Mouse (Mus musculus): ENCODE results near the gene Rspo1. TPM values are rescaled to one million over a fixed set of nuclear protein-coding genes. Genes with fewer than 3 reads are reported as not detected.

Gene Rspo1
- total RNA-seq, 2 experiments from 2014 or later: 5.9 to 9.5 TPM

DNA sequence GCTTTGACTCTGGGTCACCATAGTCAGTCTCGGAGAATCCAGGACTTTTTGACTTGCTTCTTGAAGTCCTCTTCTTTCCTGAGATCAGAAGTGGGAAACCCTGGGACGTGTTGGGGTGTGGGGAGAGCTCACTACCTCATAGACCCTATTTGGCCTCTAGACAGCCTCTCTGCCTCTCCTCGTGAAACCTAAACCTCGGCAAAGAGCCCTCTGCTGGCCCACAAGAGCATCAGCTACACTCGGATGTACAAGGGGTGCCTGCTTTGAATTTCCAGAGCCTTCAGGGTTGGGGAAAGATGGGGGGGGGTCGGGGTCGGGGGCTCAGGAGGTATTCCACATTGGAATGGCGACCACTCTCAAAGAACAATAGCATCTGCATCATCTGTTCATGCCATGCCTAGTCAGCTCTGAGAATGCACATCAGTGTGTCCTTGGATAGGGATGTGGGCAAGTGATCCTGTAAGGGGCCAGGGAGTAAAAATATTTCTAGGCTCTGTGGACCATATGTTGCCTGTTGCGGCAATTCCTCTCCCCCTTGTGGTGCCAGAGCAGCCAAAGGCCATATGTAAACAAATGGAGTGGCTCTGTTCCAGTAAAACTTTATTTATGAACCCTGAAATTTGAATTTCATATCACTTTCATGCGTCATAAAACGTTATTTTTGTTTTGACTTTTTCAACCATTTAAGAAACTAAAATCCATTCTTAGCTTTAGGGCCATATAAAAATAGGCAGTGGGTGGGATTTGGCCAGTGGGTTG, 34.7 kb downstream of the Rspo1 start:
- peak; percentile 66 for ATAC-seq (ENCODE audit: poor library complexity, severe bottlenecking)

DNA sequence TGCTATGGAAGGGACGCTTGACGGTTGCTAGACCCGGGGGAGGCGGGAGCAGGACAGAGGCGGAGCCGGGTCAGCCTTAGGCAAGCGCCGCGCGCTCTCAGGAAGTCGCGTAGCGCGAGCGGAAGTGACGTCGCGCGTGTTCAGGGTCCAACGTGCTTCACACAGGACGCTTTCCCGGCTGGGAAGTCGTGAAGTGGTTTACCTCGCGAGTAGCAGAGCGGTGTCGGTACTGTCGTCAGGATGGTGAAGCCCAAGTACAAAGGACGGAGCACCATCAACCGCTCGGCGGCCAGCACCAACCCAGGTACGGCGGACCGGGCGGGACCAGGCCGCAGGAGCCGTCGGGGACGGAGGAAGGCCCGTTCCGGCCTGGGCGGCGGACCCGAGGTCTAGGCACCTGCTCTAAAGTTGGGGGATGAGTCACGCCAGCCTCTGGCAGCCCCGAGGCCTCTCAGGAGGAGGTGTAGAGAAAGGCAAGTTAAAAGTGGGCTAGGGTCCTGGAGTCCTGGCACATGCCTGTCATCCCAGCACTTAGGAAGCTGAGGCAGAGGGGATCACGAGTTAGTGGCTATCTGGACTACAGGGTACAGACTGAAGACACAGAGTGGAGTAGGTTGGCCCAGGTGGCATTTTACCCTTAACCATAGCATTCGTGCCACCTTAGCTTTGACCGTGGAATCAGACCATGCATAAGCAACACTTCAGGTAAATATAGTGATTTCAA, 43.8 kb downstream of the Rspo1 start:
- ATAC-seq (ENCODE audit: poor library complexity, severe bottlenecking): peak; percentile 100

DNA sequence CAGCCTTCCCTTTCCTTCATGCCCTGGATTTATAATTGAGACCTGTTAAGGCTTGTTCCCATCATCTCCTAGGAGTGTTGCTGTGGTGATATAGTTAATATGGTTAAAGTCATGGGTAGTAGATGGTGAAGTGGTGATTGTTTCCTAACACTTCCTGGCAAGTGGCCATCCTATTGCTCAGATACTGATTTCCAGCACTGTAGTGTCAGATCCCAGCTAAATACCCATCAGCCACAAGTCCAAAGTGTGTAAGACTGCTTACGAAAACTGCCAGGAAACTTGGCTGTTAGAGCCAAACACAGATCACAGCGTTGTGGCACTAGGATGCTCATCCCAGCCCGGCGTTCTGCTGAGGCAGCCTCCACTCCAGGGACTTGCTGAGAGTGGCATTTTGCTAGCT, 48.1 kb downstream of the Rspo1 start:
- no peak for ATAC-seq (ENCODE audit: poor library complexity, severe bottlenecking)

DNA sequence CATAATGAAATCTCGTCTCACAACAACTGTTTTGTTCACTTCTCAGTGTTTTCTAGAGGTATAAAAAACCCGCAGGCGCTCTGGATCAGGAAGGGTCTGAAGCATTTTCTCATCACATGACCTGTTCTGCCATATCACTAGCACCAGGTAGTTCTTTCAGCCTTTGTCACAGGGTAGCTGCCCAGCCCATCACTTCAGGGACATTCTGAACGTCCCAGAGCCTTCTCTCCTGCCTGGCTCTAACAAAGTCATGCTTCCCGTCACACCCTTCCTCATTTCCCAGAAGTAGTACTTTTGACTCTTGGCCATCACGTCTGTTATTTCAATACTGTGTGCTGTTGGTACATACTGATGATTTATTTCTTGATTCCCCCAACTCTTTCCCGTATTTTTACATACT, 58.2 kb downstream of the Rspo1 start:
- ATAC-seq (ENCODE audit: poor library complexity, severe bottlenecking): no peak

DNA sequence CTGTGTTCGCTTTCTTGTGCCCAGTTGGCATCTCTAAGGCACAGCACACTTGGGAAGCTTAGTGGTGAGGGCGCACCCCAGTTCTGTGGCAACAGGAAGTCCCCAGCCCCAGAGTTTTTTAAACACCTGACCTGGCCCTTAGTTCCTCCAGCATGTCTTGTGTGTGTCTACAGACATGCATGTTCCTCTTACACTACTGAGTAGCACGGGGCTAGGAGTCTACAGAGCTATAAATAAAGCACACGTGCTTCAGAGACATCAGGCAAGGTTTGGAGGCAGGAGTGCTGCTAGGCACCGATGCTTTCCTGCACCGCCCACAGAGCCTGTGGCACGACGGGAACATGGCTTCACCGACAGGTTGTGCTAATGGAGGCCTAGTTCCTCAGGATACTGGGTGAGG, 69.2 kb downstream of the Rspo1 start:
- ATAC-seq (ENCODE audit: poor library complexity, severe bottlenecking): peak; percentile 92

DNA sequence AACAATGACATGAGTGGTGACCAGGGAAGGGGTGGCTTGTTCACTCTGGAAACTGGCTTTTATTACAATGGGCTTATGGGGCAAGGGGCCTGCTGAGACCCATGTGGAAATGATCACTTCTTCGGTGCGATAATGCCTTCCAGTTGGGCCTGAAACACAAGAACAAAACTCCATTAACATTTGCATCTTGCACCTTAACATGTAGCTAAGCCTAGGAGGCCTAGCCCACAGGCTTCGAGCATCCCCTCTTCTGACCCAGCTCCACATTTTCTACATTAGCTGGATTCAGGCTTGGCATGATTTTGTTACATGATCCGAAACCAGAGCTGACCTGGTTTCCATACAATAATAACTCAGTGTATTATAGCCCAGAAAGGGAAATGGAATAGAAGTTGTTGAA, 70.2 kb downstream of the Rspo1 start:
- no peak for ATAC-seq (ENCODE audit: poor library complexity, severe bottlenecking)

DNA sequence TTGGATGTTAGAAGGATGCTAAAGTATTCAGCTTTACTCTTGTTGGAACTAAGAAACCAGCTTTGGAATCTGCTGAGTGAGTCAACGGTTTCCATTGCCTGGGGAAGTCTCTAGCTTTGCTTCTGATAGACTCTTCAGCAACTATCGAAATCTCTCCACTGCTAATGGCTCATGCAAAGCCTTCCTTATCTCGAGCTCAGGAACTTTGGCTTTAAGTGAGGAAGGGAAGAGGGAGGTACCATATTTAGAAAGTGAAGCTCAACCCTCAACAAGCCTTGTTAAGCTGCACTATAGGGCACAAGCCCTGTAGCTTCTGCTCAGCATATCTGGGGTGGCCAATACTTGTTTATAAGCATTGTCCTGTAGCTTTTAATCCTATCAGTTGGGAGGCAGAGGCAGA, 71.0 kb downstream of the Rspo1 start:
- no peak for ATAC-seq (ENCODE audit: poor library complexity, severe bottlenecking)

DNA sequence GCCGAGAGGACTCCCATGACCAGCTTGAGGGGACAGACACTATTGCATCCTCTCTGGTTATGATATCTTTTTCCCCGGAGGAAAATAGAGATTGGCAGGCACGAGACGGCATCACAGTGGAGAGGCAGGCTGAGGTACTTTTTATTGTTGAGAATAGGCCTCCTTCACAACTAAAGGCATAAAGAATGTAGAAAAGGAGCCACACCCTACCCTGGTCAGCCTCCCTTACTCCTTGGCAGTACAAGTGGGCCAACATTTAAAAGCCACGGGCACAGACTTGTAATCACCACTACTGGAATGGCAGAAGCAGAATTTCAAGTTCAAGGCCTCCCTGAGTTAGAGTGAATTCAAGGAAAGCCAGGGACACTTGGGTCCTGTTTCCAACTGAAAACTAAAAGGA, 71.8 kb downstream of the Rspo1 start:
- no peak for ATAC-seq (ENCODE audit: poor library complexity, severe bottlenecking)

Other genes with a start within 250 kb of the Rspo1 start
- gene Inpp5b, start 244.6 kb upstream of the Rspo1 start, total RNA-seq (2015): 32.6 and 45.0 TPM in 2 replicates
- 40.7 and 48.4 TPM in 2 replicates for gene Inpp5b, start 244.6 kb upstream of the Rspo1 start, total RNA-seq (2017)
- 22.8 and 25.4 TPM in 2 replicates for gene Mtf1, start 184.3 kb upstream of the Rspo1 start, total RNA-seq (2015)
- 24.5 and 24.9 TPM in 2 replicates for gene Mtf1, start 184.3 kb upstream of the Rspo1 start, total RNA-seq (2017)
- gene Yrdc, start 135.8 kb upstream of the Rspo1 start, total RNA-seq (2015): 19.7 and 21.3 TPM in 2 replicates
- 19.1 and 48.6 TPM in 2 replicates for gene Yrdc, start 135.8 kb upstream of the Rspo1 start, total RNA-seq (2017)
- gene 1110065P20Rik, start 135.2 kb upstream of the Rspo1 start, total RNA-seq (2015): 5.8 and 6.3 TPM in 2 replicates
- gene 1110065P20Rik, start 135.2 kb upstream of the Rspo1 start, total RNA-seq (2017): 1.6 and 1.7 TPM in 2 replicates
- gene Maneal, start 124.3 kb upstream of the Rspo1 start, total RNA-seq (2015): 0.93 TPM in 1 of 2 replicates, not detected in the other
- not detected in 2 replicates for gene Maneal, start 124.3 kb upstream of the Rspo1 start, total RNA-seq (2017)
- not detected in 2 replicates for gene Epha10, start 105.5 kb upstream of the Rspo1 start, total RNA-seq (2015)
- gene Epha10, start 105.5 kb upstream of the Rspo1 start, total RNA-seq (2017): not detected in 2 replicates
- gene 9930104L06Rik, start 49.4 kb upstream of the Rspo1 start, total RNA-seq (2015): 2.4 and 4.0 TPM in 2 replicates
- gene 9930104L06Rik, start 49.4 kb upstream of the Rspo1 start, total RNA-seq (2017): 6.7 and 7.8 TPM in 2 replicates
- 109 and 126 TPM in 2 replicates for gene Cdca8, start 47.1 kb upstream of the Rspo1 start, total RNA-seq (2015)
- gene Cdca8, start 47.1 kb upstream of the Rspo1 start, total RNA-seq (2017): 116 and 152 TPM in 2 replicates
- 30.6 and 36.1 TPM in 2 replicates for gene Gnl2, start 30.2 kb downstream of the Rspo1 start, total RNA-seq (2015)
- 61.7 and 64.0 TPM in 2 replicates for gene Gnl2, start 30.2 kb downstream of the Rspo1 start, total RNA-seq (2017)
- gene Dnali1, start 79.3 kb downstream of the Rspo1 start, total RNA-seq (2015): not detected in 2 replicates
- not detected in 2 replicates for gene Dnali1, start 79.3 kb downstream of the Rspo1 start, total RNA-seq (2017)
- 24.1 and 27.0 TPM in 2 replicates for gene Snip1, start 80.2 kb downstream of the Rspo1 start, total RNA-seq (2015)
- gene Snip1, start 80.2 kb downstream of the Rspo1 start, total RNA-seq (2017): 23.2 and 27.0 TPM in 2 replicates
- gene Meaf6, start 98.7 kb downstream of the Rspo1 start, total RNA-seq (2015): 40.2 and 45.5 TPM in 2 replicates
- 45.6 and 49.1 TPM in 2 replicates for gene Meaf6, start 98.7 kb downstream of the Rspo1 start, total RNA-seq (2017)
- gene Zc3h12a, start 141.4 kb downstream of the Rspo1 start, total RNA-seq (2015): 10.4 and 11.1 TPM in 2 replicates
- 3.9 and 5.9 TPM in 2 replicates for gene Zc3h12a, start 141.4 kb downstream of the Rspo1 start, total RNA-seq (2017)